Mouse (Mus musculus) brain, adult 2 months (tissue): ENCODE measurements at regions not wholly inside any gene's neighbourhood (a gene's known extent, or its start where the extent isn't known, plus 50 kb on each side); places are given as distances from the start of the nearest gene placed in this dataset.
"Not testable (repeated sequence)": the region's sequence is repeated elsewhere in the genome, so short reads cannot be mapped to it uniquely, and the experiment has no call there.

Source experiments
- DNase-seq: peaks from one replicate; pipeline ENCODE4 v3.0.0; 2011; ENCODE audit warnings: low read depth, low spot score

DNA sequence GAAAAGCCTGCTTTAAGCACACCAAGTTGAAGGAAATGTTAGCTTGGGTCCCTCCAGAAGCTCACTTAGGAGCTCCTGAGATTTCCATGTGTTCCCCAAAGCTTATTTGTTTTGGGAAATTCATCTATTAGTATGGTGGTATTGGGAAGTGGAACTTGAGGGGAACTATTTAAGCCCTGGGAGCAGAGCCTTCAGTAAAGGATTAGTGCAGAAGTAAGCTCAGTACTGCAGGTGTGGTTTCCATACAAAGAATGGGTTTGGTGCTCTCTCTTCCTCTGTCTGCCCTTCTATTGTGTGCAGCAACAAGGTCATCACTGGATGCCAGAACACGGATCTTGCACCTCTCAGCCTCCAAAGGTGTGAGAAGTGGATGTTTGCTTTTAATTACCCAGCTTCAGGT lies 57.2 kb downstream of the Foxa2 start:
- DNase-seq: no peak

DNA sequence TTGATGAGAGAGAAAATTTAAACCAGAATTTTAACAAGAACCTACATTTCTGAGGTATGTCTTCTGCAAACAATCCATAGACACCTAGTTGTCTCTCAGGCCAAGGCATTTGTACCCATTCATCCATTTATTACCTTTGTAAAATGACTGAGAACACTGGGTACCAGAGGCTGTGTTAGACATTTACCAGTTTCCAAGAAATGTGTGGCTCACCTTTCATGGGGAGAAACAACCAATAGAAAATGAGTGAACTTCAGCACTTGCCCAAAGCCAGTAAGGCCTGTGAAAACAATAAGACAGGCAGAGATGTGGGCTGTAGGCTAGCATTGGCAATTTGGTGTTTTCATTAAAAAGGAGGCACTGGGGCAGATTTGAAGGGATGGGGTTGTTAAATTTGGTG lies 58.2 kb downstream of the Foxa2 start:
- no peak for DNase-seq

DNA sequence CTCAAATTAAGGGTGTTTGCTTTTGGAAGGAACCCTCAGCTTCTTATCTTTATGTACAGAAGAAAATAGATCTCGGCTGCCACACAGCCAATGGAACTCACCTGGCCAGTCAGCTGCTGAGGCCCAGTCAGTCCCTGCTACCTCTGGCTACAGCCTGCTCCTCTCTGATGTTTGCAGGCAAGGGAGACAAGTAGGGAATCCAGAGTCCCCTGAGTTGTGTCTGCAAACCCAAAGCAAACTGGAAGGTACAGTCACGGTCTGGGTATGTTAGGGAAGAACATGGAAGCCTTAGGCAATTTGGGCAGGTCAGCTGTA lies 61.6 kb downstream of the Foxa2 start:
- no peak for DNase-seq

DNA sequence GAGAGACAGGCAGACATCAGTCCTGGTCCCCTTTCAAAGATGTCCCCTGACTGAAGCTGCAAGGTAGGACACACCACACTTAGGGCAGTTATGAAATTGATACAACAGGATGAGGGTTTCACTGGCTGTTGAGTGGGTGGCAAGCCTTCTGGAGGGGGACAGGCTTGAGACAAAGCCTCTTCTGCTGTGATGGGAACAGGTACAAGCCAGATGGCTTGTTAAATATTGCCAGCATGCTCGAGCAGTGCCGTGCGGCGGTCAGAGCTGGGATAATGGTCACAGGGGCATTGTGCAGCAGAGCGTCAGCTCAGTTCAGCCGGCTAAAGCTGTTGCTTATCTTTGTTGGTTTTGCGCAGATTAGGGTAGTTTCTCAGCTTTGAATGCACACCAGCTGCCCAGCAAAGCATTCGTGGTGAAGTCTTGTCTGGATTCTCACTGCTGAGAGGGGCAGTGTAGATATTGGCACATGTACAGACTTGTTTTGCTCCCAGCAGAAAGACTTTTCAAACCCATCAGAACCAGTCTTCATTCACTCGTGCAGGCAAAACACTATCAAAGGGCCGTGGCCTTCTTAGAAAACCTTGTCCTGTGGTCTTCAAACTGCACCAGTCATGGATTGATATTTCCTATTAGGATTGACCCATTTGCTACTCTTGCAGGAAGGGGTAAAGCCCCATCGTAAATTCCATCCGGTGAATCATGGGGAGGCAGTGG lies 62.1 kb downstream of the Foxa2 start:
- DNase-seq: peak; percentile 37

DNA sequence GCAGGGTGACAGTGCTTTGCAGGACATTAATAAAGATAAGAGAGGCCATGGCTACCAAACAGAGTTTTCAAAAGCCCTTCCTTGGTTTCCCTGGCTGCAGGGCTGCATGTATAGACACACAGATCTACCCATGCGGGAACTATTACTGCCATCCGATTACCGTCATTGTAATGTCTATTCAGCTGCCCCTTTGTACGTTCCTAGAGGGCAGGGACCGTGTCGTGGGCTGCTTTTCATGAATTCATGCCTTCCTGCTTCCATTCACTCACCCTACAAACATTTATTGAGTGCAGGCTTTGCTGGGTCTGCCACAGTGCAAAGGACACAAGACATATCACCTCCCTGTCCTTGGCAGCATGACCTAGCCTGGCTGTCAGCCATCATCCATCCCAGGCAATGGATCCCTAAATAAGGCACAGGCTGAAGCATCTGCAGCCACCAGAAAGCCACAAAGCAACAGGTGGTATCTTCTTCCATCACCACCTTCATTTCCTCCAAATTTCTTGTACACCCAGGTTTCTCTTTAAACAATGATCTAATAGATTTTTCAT lies 65.8 kb downstream of the Foxa2 start:
- no peak for DNase-seq

DNA sequence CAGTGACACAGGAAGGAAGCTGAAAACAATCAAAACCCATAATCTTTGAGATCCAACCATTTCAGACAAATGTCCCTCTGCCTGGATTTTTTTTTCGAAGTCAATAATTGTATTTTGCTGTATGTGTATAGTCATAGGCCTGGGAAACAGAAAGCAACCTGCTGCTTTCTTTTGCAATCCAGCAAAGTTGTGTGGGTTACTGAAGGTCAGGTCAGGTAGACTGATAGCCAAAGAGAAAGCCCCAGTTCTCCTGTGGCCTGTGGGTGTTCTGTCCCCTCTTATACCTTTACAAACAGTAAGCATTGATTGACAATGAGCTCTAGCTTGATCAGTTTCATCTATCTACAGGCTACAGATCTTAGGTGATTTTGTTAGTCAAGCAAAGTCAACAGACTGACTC lies 66.4 kb downstream of the Foxa2 start:
- DNase-seq: no peak

DNA sequence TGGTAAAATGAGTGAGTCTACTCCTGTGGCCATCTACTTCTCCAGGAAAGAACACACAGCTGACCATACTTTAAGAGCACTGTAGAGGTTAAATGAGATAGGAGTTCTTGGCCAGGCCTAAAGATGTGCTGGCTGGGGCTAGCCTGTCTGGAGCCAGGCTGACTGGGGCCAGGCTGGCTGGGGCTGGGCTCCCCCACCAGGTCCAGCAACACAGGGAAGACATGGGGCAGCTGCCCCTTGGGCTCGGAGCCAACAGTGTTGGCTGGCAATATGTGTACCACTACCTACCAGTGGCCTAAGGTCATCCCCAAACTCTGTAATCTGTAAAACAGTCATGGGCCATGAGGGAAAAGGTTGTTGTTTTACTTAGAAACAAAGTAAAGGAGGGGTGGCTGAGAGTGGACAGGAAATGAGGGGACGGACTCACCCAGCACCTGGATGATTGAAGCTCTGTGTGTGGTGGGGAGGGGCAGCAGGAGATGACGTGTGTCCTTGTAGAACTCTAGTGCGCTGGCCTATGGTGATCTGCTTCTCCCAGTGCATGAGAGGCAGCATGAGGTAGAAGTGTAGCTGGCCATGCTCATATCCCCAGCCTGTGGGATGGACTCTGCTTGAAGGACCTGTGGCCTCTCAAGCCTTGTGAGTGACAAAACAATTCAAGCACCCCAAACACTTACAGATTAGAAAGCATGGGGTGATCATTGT lies 67.0 kb downstream of the Foxa2 start:
- DNase-seq: no peak

DNA sequence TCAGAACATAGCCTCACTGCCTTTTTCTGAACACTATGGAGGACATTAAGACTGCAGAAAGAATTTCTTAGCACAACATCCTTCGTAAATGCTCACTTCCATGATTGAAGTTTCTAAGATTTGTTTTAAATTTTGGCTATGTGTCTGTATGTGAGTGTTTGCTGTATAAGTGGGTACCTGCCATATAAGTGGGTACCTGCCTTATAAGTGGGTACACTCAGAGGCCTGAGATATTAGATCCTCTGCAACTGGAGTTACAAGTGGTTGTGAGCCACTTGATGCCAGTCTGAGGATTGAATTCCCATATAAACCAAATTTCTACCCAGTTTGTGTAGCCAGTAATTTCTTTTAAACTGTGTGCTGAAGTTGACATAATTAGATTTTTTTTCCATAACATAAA lies 67.8 kb downstream of the Foxa2 start:
- no peak for DNase-seq

DNA sequence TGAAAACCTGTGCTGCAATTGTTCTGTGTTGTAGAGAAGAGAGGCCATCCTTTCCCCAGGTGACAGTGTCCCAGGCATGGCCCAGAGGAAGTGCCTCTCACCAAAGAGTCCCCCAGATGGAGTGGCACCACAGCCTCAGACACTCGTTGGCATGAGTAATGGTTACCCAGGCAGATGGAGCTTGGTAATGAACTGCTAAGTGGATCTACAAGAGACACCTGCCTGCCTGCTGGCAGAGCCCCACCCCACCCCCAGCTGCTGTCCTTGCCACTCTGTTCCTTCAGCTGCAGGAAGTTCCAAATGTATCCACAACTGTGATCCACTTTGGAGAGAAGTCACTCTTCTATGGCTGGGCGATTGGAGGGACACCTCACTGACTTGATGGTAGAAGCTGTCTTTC lies 72.0 kb downstream of the Foxa2 start:
- DNase-seq: peak; percentile 45

DNA sequence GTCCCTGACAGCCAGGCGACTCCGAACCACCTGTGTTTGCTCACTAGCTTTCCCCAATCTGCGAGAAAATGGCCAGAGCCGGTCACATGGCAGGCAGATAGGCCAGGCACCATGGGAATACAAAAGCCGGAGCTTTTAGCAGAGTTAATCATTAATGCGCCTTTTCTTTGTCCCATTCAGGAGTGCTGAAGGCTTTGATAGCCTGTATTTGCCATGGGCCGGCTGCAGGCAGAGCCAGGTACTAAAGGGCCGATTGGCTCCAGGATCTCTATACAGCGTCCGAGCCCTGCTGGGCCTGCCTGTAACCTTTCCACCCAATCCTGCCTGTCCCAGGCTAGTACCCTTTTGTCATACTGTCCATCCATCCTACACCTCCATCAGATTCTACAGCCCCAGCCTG lies 78.1 kb downstream of the Foxa2 start:
- no peak for DNase-seq

DNA sequence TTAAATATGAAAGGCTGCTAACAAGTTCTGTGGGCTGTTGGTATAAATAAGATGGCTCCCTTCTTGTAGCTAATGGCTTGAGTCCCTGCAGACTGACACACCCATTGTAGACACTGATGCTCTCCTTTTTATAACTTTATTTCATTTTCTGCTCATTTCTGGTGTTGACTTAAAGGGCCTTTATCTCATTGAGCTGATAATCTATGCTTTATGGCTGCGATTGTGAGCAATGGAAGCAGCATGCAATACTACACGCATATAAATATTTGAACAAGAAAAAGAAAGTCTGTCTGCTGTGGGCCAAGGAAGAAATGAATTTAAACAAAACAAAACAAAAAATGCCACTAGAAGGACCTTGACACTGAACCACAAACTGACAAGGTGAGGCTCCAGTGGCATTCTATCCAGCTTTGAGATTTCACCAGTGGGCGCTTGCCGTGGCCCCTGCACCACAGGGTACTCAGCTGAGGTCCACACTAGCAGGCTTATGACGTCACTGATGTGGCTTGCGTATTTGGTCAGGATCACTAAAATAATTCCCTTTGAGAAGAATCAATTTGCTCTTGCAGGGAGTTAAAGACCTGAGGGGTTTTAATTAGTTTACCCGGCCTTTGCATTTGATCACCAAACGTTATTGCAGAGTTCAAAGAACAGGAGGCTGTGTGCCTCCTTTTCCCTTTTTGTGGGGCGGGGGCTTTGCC lies 78.8 kb downstream of the Foxa2 start:
- no peak for DNase-seq

DNA sequence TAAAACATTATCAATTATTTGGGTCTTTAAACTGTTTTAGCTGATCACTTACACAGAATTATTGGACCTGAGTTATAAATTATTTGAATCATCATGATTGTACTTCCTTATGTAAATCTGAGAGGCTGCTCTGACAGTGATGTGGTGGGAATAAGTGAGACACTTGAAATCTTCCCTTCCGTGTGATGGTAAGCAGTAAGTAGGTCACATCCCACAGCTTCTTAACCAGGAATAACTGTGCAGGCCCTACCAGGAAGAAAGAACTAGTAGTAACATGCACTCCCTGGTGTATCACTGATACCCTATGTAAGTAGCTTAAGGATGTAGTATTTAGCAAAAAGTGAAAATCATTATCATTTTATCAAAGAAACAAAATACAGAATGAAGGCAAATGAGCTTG lies 83.5 kb downstream of the Foxa2 start:
- DNase-seq: not testable (repeated sequence)

DNA sequence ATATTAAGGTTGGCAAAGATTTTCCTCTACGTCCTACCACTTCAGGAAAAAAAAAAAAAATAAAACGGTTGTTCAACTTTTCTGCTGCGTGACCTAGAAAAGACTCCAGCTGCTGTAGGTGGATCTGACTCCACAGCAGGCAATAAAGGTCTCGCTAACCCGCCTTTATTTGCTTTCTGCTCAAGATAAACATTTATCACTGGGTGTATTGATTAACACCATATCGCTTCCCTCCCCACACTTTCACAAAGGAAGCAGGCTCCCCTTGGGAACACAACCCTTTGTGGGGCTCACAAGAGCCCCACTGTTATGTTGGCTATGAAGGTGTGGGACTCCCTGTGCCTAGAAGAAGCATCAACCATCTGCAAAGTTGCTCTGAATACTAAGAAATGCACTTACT lies 85.1 kb downstream of the Foxa2 start:
- DNase-seq: no peak

DNA sequence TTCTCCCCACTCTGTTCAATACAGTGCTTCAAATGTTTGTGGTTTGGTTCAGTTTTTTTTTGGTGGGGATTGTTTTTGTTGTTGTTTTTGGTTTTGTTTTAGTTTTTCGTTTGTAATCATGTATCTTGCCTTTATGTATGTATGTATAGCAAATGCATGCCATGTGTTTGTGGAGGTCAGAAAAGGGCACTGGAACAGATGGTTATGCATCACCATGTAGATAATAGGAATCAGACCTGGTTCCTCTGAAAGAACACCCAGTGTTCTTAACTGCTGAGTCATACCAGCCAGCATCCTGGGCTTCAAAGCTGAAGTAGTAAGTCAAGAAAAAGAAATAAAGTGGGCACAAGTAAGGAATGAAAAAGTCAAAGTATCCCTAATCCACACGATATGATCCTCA lies 92.6 kb downstream of the Foxa2 start:
- DNase-seq: no peak

DNA sequence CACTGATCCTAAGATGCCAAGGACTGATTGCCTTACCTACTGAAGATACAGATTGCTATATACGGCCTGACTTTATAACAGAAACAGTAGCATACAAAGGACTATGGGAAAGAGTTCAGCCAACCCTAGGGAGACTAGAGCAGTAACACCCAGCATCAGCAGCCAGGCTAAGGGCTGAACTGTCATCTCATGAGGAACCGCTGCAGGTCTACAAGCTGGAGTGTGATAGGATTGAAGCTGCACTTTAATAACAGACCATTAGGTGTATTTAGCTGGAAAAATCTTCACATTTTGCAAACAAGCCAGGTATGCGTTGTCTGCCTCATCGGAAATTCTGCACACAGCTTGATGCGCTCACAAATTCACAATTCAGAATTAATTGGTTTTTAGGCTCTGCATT lies 95.5 kb downstream of the Foxa2 start:
- no peak for DNase-seq

DNA sequence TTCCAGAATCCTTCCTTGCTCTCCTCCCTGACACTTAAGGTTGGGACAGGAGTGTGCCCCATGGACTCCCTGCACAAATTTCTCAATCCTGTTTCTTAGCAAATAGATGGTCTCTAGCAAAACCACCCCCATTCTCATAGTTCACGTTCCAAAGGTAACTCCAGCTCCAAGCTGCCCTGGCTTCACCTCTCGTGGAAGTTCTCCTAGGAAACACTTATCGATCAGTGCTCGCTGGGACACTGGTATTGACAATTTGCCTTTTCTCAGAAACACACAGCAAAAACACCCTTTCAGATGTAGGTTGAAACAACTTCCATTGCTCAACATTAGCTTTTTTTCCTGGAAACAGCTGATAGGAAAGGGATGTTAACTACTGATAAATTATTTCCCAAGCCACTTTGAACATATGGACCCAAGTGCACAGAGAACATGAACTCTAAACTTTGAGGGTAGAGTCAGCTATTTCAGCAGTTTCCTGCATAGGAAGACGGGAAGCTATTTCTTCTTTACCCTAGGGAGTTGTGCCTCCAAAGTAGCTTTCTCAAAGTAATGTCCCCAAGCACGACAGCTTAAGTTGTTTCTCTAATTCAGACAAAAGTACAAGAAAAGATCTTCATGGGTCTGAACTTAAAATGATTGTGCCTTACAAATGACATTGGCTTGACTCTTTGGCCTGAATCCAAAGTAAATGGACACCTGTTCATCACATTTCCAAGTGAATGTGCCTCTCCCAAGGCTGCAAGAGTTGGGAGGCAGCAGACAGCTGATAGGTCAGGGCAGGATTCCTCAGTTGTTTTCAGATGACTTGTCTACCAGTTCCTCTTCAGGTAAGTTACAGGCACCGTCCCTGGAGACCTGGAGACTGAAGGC lies 102.4 kb downstream of the Foxa2 start:
- no peak for DNase-seq

DNA sequence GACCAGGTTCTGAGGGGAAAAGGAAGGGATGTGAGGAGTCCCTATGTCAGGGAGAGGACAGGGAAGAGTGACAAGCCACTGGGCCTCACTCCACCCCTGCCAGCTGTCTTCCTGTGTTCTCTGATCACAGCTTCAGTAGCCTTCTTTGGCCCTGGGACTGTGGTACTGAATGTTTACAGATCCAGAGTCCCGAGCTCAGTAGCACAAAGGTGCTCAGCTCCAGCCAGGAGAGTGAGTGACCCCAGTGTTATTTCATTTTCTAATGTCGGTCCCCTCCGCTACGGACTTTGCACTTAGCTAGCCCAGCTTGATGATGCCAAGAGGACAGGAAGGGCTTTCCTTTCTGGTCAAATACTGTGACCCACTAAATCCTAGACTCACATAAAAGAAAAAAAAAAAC lies 104.2 kb downstream of the Foxa2 start:
- DNase-seq: no peak

DNA sequence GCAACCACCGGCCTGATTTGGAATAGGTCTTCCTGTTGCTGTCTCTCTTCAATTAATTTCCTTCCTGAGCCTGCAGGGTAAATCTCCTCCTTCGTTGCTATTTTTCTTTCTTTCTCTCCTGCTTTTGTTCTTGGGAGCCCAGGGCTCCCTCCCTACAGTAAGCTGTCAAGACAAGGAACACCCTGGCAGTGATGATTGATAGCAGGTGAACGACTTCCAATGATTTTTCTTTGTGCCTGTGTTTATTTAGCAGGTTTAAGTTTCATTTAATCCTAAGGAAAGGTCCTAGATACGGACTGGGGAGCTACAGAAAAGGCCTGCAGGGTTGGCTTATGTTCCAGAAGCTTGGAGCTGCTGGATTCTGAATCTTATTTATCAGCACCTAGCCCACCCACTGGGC lies 105.5 kb downstream of the Foxa2 start:
- no peak for DNase-seq

DNA sequence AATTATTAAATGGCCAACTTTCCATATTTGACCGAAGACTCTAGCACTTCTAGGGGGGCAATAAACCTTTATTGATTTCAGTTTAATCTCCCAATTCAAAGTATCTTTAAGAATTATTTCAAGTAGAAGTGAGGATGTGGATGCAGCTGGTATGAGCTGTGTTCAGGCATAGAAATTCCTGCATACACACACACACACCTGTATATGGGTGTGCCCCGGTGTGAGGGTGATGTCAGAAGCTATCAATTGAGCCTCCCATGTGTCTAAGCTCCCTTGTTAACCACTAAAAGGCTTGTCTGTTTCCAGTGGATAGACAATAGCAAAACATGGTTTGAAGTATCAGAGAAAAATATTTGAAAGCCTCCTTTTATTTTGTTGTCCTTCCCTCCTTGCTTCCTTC lies 114.3 kb downstream of the Foxa2 start:
- DNase-seq: no peak

DNA sequence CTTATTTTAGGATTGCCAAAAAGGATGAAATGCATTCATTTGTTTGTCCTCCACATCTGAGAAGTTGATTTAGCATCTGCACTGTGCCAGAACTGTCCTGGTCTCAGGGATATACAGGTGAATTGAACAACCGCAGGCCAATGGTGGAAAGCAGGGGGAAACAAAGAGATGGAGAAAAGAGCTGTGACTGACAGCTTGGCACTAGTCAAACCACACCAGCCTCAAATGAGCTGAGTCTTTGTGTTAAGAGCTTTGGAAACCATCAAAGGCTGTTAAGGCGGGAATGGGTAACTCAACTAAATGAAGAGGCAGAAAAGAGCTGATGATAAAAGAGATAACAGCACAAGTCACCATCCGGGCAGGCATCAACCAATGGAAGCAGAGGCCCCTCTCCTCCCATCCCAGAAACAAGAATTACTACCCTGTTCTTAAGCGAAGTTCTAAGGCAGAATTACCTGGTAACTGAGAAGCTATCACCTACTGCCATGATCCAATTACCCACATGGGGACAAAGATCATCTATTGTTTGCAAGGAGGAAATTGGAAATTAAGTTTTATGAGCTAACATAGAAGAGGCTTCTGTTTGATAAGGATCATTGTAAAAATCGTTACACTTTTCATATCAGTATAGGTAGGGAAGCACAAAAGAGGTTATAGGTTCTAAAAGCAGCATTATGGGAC lies 117.6 kb downstream of the Foxa2 start:
- DNase-seq: no peak
